Mouse (Mus musculus) left cerebral cortex, adult 6 months (tissue): ENCODE measurements around the gene Olfr1062. TPM values are rescaled to one million over a fixed set of nuclear protein-coding genes. Genes with fewer than 3 reads are reported as not detected.

Source experiments
- long read RNA-seq, 2 experiments: library from polyadenylated mRNA; unstranded; transcript quantifications; one replicate each; pipeline ENCODE4 v2.0.0; 2019 to 2020
- polyA plus RNA-seq: library from polyadenylated mRNA; unstranded; fragments of <200 nt; fragmentation: Nextera tagmentation; gene quantifications from 2 replicates; pipeline ENCODE4 v1.2.3, GENCODE M21; 2021

The Olfr1062 gene
- polyA plus RNA-seq, result not detected in 2 replicates
- long read RNA-seq, experiment 1, result 0 reads
- long read RNA-seq, experiment 2, result 0 reads

DNA sequence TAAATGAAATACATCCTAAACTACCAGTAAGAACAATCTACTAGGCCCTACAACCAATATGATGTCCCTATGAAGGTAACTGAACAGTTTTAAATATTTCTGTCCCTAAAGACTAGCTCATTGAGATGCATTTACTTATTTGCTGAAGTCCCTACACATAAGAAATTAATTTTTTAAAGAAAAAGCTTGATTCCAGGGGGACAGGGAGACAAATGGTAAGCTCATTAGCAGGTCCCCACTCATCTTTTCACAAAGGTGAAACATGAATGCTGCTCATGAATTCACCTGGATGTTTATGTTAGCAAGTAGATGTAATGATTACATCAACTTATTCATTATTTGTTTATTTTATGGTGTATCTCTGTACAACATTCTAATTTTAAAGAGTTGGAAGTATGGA, at the start of gene Olfr1062:
Olfr1062 (minus strand) TSS at position 101 of the 400 bp plus-strand sequence.

DNA sequence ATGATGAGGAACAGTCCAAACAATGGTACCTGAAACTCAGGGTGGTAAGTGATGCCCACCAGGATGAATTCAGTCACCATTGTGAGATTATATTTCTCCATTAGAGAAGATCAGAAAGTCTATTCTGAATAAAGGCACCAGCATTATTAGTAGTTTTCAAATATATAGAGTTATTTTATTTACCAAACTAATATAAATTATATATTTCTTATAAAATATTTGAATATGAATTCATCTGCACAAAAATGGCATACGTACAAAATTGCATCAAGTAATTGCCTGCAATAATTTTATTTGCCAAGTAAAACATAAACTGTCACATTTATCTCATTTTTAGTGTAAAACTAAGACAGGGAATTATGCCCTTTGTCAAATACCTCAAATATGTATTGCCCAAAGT, 29.6 kb upstream of the Olfr1062 start, which contains the start of gene Olfr1066:
Olfr1066 (minus strand) TSS at position 101 of the 400 bp plus-strand sequence.

DNA sequence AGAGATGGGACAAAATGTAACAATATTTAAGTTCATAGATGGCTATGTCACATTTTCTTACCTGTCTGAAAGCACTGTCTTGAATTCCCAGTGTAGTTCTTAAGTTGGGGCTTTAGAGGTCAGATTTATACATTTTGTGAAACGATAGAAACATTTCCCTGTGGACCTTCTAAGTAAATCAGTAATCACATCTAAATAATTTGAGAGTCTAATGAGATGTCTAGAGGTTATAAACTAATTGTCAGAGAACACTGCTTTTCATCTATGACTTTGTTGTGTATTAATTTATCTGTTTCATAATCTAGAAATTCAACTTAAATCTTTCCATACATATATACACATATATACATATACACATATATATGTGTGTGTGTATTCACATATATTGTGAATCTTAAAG, 23.9 kb upstream of the Olfr1062 start, which contains the start of gene Olfr1065:
Olfr1065 (minus strand) TSS at position 101 of the 400 bp plus-strand sequence.

DNA sequence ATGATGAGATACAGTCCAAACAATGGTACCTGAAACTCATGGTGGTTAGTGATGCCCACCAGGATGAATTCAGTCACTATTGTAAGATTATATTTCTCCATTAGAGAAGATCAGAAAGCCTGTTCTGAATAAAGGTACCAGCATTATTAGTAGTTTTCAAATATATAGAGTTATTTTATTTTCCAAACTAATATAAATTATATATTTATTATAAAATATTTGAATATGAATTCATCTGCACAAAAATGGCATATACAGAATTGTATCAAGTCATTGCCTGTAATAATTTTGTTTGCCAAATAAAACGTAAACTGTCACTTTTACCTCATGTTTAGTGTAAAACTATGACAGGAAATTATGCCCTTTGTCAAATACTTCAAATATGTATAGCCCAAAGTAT, 12.6 kb downstream of the Olfr1062 start, which contains the start of gene Olfr1061:
Olfr1061 (minus strand) TSS at position 101 of the 400 bp plus-strand sequence.

DNA sequence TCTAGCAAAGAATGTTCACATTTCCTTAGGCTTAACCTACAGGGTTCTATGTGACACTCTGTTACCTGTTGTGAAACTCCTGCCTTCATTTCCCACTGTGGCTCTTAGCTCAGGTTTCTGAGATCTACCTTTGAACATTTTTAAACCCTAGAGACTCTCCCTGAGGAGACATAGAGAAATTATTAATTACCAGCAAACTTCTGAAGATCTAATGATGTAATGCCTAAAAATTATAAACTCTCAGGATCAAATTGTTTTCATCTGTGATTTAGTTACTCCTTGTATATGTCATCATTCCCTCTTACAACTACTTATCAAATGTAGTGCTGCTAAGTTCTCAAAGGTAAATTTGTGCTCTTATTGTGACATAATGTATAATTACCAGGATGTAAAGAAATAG, 38.1 kb downstream of the Olfr1062 start, which contains the start of gene Olfr1058:
Olfr1058 (minus strand) TSS at position 101 of the 400 bp plus-strand sequence.

DNA sequence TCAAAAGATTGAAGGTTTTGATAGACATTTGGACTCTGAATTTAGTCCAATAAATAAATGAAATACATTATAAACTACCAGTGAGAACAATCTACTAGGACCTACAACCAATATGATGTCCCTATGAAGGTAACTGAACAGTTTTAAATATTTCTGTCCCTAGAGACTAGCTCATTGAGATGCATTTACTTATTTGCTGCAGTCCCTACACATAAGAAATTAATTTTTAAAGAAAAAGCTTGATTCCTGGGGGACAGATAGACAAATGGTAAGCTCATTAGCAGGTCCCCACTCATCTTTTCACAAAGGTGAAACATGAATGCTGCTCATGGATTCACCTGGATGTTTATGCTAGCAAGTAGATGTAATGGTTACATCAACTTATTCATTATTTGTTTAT, 48.3 kb downstream of the Olfr1062 start, which contains the start of gene Olfr1057:
Olfr1057 (minus strand) TSS at position 101 of the 400 bp plus-strand sequence.

Other genes starting within 250 kb of the Olfr1062 start
- gene Olfr1044, start 248.9 kb downstream of the Olfr1062 start, polyA plus RNA-seq, result not detected in 2 replicates
- gene Olfr52, start 241.1 kb downstream of the Olfr1062 start, polyA plus RNA-seq, result not detected in 2 replicates
- not detected in 2 replicates for gene Olfr1045, start 223.7 kb downstream of the Olfr1062 start, polyA plus RNA-seq
- not detected in 2 replicates for gene Olfr1046, start 207.4 kb downstream of the Olfr1062 start, polyA plus RNA-seq
- gene Olfr1047, start 195.3 kb downstream of the Olfr1062 start, polyA plus RNA-seq, result not detected in 2 replicates
- gene Olfr1048, start 186.5 kb downstream of the Olfr1062 start, polyA plus RNA-seq, result not detected in 2 replicates
- not detected in 2 replicates for gene Olfr1049, start 168.4 kb downstream of the Olfr1062 start, polyA plus RNA-seq
- not detected in 2 replicates for gene Olfr1051, start 147.7 kb downstream of the Olfr1062 start, polyA plus RNA-seq
- gene Olfr1052, start 134.3 kb downstream of the Olfr1062 start, polyA plus RNA-seq, result not detected in 2 replicates
- not detected in 2 replicates for gene Olfr1053, start 111.5 kb downstream of the Olfr1062 start, polyA plus RNA-seq
- gene Olfr1054, start 91.3 kb downstream of the Olfr1062 start, polyA plus RNA-seq, result not detected in 2 replicates
- not detected in 2 replicates for gene Olfr1055, start 76.5 kb downstream of the Olfr1062 start, polyA plus RNA-seq
- gene Olfr1056, start 64.3 kb downstream of the Olfr1062 start, polyA plus RNA-seq, result not detected in 2 replicates
- not detected in 2 replicates for gene Olfr1057, start 48.4 kb downstream of the Olfr1062 start, polyA plus RNA-seq
- gene Olfr1058, start 38.2 kb downstream of the Olfr1062 start, polyA plus RNA-seq, result not detected in 2 replicates
- not detected in 2 replicates for gene Olfr1061, start 12.7 kb downstream of the Olfr1062 start, polyA plus RNA-seq
- not detected in 2 replicates for gene Olfr1065, start 23.8 kb upstream of the Olfr1062 start, polyA plus RNA-seq
- gene Olfr1066, start 29.5 kb upstream of the Olfr1062 start, polyA plus RNA-seq, result not detected in 2 replicates
- gene Olfr228, start 60.6 kb upstream of the Olfr1062 start, polyA plus RNA-seq, result not detected in 2 replicates
- not detected in 2 replicates for gene Olfr1076, start 81.7 kb upstream of the Olfr1062 start, polyA plus RNA-seq
- gene Olfr1079, start 115.7 kb upstream of the Olfr1062 start, polyA plus RNA-seq, result not detected in 2 replicates
- not detected in 2 replicates for gene Olfr1080, start 131.5 kb upstream of the Olfr1062 start, polyA plus RNA-seq
- gene Olfr1082, start 172.2 kb upstream of the Olfr1062 start, polyA plus RNA-seq, result not detected in 2 replicates
- gene Olfr1084, start 213.0 kb upstream of the Olfr1062 start, polyA plus RNA-seq, result not detected in 2 replicates
- not detected in 2 replicates for gene Olfr1085, start 235.3 kb upstream of the Olfr1062 start, polyA plus RNA-seq